Mouse (Mus musculus) thymus, postnatal 14 days (tissue): ENCODE measurements at regions not wholly inside any gene's neighbourhood (a gene's known extent, or its start where the extent isn't known, plus 50 kb on each side); places are given as distances from the start of the nearest gene placed in this dataset.

ENCODE experiments used
- DNase-seq: peaks from one replicate; pipeline ENCODE4 v3.0.0; 2021

DNA sequence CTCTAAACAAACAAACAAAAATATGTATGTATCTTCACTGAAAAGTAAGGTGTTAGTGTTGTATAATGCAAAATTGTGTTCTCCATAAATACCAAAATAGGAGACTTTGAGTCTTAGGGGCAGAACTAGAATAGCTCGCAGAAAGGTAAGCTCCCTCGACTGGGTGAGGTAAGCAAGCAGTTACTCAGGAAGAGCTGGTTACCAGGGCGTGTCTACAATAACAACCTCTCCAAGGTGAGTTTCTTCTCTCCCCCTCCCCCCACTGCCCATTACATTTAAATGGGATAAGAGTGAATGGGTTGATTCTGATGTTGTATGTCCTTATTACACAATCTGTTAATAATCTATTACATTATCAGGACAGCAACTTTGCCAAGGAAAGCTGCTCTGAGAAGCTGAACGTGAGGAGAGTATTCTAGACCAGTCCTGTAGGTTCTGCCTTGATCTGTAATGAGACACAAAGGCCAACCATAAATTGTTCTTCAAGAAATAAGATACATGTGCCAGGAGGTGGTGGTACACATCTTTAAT, 125.2 kb upstream of the Zfand5 start:
- no peak for DNase-seq

DNA sequence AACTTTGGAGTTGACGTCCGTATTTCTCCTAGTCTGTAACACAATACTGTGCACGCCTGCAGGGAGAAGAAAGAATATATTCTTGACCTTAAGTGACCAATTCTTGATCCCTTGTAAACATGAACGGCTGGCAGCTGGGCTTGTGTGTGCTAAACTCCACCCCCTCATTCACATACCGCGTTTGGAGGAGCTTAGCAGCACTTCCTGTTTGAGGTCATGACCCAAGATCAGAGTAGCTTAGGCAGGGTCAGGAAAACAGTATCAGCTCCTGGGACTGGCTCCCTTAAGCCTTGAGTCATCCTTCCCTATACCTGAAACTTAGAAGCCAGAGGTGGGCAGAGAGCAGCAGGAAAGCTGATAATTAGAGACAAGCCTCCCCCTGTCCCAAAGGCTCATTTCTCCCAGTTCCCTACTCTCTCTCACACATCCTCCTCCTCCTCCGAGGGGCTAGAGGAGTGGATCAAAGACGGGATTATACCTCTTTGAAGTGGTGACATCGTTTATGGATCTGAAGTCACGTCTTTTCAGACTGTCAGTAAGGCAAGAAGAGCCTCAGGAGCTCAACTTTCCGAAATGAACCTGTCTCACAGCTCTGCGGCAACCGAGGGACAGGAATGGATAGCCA, 127.3 kb upstream of the Zfand5 start:
- peak; percentile 61 for DNase-seq

DNA sequence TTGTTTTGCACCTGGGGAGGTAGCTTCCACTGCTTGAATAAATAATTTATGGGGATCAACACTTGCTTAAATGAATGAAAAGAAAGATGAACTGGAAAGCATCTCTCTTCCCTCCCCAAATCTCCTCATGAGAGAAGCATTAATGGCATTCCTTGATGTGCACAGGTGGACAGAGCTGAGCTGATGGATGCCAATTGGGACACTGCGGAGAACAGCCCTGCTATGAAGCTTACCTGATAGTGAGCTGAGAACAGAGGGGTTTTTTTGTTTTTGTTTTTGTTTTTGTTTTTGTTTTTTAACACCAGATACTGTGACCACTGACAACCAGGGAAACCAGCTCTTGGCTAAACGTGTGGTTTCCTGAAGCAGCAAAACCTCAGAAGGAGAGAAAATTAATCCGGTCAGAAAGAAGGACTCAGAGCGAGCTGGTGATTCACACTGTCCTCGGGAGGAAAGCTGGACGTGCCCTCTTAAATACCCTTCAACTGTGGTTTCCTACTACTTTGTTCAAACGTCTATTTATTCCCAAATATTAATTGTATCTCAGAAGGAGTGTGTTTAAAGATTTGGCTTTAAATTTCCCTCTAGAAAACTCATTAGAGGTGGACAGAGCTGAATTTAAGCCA, 128.0 kb upstream of the Zfand5 start:
- DNase-seq = no peak

DNA sequence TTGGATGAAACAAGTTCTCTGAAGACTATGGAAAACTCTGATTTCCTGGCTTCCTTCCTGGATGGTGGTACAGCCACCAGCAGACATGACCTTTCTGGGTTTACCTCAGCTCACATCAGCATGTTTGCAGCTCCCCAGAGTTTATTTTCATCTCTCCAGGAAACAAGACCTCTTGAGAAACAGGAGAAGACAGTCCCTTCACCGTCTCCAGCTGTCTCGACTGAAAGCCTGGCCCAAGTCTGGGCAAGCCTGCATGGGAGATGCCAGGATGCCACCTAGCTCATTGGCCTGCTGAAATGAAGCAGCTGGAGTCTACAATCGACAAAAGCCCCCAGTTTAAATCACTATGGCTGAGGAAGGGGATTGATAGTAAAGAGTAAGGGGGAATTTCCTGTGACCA, 131.6 kb upstream of the Zfand5 start:
- no peak for DNase-seq

DNA sequence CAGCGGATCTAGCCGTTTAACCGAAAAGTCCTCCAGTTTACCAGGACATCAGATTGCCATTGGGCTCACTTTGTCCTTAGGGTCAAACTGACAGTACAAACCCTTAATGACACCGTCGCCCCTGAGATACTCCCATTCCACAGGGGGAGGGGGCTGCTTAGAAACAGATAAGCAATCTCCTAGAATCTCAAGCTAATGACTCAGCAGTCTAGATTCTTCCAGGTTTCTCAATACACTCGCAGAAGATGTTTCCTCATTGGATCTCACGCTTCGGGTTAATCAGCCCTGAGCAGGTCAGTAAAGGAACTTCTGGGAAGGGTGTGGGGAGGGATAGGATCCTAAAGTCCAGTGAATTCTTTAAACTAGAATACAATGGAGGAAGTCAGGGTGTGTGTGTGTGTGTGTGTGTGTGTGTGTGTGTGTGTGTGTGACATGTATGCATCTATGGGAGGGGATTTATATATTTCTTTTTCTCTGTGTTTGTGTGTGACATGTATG, 133.0 kb upstream of the Zfand5 start:
- DNase-seq = no peak

DNA sequence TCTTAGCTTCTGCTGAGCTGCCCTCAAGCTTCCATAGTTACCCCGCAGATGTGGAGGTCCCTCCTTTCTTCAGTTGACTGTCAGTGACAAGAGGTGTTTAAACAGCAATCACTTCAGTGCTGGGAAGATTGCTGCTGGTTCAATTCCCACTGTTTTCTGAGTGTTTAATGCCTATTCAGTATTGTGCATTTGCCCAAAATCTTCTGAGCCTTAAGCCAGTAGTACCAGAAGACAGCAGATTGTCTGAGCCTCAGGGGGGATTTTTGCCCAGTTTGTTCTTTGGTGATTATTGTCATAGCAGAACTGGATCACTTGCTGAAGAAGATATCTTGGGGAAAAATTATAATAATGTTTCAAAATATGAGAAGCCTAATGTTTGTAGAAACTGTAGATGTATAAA, 135.3 kb upstream of the Zfand5 start:
- DNase-seq = no peak

DNA sequence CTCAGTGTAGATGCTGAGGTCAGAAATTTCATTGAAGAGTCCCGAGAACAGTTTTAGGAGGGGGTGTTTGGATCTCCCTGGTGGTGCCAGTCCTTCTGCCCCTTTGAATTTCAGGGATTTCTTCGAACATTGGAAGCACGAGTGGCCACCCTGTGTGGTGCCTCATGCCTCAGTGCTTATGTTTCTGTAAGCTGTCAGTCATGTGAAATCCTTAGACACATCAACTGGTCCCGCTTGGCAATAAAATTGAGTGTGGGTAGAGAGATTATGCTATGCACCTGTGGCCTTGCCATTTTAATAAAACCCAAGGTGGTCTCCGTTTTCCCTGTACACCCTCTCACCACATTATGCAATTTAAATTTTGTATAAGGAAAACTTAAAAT, 136.1 kb upstream of the Zfand5 start:
- no peak for DNase-seq

DNA sequence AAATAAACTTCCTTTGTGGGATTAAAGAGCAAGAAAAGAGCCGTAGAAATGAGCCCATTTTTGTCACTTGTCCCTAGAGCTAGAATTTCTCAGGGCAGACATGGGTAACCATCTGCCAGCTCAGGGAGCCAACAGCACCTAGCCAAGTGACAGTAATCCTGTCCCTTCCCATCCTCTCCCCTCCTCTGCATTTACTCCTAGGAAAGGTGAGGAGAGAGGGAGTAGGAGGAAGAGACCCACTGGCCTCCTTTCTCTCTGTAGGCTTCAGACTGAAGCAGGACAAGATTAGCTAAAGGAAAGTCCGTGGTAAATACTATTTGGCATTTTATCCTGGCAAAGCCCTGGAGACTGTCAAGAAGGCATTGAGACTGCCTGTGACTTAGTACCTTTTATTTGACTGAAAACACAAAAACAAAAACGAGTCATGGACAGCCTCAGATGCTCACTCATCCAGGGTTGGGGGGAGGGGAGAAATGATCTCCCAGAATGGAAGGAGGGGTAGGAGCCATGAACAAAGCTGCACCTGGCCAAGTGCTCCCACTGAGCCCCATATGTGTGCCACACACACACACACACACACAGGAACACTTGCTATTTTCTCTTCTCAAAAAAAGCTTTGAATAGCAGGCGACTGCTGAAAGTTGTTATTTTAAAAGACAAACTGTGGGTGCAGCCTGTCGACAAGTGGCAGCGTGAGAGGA, 136.6 kb upstream of the Zfand5 start:
- peak; percentile 38 for DNase-seq

DNA sequence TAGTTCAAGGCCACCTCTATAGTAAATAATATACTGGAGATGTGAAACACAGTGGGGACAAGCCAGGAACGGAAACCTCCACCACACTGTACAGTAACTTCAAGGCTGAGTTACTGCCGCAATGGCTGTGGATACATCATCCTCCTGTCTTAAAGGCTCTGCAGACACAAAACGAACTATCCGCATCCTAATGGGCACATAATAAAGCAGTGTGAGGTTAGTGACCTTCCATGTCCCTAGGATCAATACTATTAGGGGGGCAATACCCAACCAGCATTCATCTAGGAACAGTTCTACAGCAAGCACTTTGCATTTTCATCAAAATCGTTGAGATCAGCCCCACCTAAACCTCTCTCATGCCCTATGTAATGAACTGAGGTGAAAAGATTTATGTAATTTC, 142.4 kb upstream of the Zfand5 start:
- DNase-seq = no peak

DNA sequence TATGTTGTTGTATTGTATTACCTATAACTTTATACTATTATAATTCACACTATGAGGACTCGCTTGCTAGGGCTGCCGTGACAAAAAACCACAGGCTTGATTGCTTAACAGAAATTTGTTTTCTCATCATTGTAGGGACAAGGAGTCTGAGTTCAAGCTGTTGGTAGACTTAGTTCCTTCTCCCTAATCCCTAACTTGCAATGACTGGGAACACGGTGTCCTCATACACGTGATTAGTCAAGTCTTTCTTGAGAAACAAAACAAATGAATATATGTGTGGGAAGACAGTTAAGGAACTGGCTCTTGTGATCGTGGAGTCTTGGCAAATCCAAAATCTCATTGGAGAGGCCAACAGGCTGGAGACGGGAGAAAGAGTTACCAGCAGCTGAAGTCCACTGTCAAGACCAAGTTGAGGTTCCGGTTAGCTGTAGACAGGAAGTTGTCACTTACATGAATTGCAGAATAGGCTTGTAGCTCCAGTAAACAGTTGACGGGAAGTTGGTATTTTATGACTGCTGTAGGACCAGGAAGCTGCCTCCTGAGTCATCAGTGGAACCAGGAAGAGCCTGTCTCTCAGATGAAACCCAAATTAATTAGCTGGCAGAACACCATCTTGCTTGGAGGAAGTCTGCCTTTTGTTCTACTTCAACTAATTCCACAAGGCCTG, 144.9 kb upstream of the Zfand5 start:
- no peak for DNase-seq

DNA sequence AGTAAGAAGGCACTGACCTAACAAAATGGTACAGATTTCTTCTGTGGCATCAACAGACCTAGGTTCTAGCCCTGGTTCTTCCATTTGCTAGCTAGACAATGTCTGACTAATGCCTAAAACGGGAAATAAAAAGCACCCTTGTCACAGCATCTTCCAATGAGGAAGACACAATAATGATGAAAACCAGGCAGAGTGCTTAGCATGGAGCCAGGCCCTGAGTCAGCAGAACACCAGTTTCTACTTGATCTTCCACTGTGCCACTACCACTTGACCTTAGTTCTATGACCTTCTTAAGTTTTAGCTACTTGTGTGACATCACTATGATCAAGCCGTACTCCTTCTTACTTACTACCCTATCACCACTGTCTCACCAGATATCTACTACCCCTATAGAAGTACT, 145.4 kb upstream of the Zfand5 start:
- DNase-seq = no peak

DNA sequence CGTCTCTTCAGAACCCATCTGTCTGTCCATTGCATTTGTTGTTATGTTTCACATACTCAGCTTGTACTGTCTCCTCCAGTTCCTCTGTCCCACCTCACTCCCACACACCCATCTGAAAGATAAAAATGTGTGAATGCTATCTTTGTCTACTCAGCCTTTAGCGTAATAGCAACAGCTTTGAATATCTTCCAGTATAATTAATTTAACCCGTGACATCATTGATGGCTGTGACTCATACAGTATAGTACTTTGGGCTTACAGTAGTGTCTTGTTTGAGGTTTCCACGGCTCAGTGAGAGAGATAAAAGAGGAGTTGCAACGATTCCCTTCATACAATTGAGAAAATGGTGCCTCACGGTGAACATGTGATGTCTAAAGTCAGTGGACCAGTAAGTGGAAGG, 152.6 kb upstream of the Zfand5 start:
- no peak for DNase-seq

DNA sequence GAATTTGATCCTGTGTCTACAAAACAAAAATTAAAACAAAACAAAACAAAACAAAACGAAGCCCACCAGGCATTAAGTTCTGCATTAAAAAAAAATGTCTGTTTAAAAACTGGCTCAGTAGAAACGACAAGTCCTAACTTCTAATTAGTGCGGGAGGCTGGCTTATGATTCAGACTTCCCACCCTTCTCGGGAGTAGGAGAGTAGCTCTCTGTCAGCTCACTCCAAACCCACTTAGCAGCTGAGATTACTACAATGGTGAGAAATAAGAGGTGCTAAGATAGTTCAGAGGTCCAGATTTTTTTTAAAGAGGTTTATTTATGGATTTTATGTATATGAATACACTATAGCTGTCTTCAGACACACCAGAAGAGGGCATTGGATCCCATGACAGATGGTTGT, 153.3 kb upstream of the Zfand5 start:
- no peak for DNase-seq

DNA sequence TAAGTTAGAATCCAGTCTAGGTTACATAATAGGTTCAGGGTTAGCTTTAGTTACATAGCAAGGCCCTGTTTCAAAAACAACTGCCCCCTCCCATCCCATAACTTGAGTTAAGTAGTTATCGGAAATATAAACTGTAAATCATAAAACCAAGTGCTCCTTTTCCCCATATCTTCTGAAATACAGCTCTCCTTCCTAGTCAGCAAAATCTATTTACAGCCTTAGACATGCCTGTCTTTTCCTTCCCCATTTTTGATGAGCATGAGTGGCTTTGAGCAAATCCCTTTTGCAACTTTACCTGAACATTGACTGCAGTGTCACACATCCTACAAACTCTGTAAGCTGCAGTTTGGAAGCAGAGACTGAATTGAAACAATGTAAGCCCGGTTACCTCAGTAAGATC, 156.4 kb upstream of the Zfand5 start:
- no peak for DNase-seq

DNA sequence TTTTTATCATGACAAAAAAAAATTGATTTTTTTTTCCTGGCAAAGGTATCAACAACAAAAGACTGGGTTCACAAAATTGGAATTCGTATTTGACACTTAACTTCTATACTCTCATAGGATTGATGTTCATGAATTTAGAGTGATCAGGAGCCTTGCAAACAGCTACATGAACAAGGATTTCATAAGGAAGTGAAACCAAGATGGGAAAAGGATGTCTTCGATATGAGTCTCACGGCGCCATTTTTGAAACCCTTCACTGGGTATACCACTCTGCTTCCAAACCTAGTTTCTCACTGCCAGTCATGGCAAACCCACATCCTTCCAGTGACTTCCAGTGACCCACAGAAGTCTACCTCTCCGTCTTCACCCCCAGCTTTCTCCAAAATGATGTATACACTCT, 157.8 kb upstream of the Tmc1 start:
- no peak for DNase-seq

DNA sequence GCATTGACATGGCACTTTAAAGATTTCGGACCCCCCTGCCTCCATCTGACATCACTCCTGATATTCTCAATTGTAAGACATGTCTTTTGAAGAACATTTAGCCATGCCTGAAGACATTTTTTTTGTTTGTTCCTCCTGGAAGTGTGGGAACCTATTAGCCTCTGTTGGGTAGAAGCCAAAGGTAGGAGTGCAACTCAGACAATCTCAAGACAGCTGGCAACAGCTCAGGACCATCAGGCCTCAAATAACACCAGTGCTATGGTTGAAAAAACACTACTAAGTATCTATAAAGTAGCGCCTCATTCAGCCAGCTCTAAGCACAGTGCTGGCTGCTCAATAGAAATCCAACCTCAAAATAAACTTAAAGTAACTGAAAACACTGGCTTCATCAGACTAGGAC, 154.3 kb upstream of the Tmc1 start:
- no peak for DNase-seq

DNA sequence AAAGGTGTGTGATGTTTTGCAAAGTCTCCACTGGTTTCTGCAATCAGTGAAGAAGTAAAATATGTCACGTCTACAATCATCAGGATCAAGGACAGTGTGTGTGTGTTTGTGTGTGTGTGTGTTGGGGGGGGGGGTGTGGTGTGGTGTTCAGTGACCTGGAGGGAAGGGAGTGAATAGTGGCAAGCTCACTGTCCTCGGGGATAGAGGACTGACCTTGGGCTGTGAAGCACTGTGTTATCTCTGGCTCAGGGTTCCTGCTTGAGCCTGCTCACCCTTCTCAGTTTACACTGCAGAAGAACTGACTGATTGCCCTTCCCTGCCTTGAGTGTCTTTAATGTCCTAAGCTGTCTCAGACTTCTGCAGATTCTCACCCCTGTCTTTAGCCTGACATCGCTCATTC, 153.7 kb upstream of the Tmc1 start:
- DNase-seq = no peak

DNA sequence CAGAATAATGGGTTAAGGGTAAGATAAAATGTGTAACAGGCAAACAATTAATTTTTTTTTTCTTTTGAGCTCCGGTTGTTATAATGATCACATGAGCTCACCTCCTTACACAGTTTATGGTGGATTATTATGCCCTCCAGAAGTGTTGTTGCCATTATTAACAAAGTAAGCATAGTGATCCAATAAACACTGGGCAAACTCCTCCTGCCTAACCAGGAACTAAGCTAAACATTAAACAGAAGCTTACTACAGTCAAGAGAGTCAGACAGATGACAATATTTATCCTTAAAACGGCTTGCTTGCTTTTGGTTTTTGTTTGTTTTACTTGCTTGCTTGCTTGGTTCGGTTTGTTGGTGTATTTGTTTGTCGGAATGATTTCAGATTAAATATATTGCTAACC, 153.3 kb upstream of the Tmc1 start:
- no peak for DNase-seq

DNA sequence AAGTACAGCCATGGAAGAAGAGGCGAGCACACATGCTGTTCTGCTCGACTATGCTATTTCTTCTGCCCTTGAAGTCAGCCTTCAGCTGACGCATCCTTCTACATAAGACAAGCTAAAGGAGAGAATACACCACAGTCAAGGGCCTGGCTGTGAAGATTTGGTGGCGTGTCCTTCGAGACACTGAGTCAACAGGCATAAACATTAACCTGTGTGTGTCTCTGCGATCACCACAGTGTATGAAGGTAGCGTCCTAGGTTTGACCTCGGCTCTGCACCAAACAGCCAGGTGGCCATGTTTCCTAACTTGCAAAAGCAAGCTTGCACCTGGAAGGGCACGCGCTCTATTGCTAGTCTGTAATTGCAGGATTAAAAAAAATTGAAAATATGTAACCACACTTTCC, 152.8 kb upstream of the Tmc1 start:
- DNase-seq = no peak

DNA sequence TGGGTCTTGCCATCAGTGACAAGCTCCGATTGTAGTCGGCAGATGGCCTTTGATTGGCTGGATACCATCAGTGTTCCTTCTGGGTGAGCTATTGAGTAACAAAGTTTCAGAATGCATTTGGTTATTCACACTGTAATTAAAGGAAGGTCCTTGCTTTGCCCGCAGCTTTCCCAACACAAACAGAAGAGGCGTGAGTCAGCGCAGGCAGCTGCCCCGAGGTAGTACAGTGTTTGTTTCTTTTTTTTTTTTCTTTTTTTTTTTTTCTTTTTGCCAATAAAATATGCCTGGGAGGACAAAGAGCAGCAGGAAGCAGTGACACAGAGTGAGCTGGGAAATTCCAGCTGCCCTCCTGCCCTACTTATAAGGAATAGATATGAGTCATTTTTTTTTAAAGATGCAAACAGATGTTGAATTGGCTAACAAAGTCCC, 152.3 kb upstream of the Tmc1 start:
- no peak for DNase-seq

DNA sequence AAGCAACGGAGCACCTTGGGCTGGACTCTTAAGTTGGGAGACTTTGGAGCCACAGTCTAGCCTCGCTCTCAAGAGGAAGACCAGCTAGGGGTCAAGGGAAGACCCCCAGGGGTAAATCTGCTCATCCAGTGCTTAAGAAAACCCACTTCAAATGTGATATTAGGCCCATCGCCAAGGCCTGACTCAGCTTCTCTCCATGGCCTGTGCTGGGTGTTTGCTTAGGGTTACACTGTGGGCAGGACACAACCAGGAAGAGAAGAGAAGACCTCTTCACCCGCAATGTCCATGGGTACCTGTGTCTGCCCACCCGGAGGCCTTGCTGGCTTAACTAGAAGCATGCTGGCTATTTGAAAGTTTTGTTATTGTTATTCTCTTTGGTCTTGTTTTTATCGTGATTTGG, 151.0 kb upstream of the Tmc1 start:
- DNase-seq = no peak

DNA sequence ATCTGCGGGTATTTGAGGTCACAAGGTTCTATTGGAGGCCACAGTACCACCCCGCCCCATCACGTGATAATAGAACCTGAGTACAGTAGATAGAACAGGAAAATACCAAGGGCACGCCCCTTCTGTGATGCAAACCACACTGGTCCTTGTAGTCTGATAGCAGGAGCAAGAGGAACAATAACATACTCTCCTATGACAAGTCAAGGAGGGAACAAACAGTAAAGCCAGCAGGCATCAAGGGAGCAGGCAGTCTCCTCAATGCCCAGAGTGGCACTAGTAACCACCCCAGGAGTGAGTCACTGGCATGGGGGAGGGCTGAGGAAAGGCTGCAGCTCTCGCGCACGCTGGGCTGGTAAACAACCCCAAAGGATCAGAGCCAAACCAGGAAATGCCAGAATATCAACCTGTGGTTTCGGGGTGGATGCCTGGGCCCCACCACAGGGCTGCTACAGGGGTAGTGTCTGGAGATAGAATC, 150.5 kb upstream of the Tmc1 start:
- peak; percentile 15 for DNase-seq

DNA sequence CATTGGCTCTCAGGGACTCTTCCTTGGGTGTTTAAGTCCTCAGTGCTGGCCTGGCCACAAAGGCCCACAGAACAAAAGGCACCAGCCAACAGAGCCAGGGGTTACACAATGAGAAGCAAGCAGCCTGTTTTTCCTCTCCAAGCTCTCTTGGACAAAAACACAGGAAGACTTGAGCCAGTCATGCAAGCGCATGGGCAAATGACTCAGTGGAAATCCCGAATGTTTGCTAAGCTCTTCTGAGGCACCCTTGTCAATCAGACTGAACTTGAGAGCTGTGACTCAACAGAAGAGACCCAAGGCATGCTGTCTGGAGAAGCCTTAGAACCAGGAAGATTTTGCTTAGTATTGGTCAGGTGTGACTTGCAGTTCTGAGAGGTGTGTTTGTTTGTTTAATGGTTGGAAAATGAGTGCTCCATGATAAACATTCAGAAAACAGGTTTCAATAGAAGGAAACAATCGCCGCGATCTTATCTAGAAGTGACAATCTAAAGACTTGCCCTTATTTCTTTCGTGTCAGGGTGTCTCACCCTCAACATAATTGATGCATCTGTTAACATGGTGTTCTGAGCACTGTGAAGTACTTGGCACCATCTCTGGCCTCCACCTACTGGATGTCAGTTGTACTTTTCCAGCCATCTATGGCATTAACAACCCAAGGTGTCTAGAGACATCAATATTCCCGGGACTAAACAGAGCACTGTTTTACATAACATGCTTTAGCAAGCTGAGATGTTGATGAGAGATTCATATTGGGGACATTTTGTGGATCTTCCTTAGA, 124.0 kb upstream of the Tmc1 start:
- DNase-seq = no peak
